Mouse (Mus musculus): ENCODE data around the gene Mia2.
"Not testable (repeated sequence)": the region's sequence is repeated elsewhere in the genome, so short reads cannot be mapped to it uniquely, and the experiment has no call there.

The Mia2 gene

DNA sequence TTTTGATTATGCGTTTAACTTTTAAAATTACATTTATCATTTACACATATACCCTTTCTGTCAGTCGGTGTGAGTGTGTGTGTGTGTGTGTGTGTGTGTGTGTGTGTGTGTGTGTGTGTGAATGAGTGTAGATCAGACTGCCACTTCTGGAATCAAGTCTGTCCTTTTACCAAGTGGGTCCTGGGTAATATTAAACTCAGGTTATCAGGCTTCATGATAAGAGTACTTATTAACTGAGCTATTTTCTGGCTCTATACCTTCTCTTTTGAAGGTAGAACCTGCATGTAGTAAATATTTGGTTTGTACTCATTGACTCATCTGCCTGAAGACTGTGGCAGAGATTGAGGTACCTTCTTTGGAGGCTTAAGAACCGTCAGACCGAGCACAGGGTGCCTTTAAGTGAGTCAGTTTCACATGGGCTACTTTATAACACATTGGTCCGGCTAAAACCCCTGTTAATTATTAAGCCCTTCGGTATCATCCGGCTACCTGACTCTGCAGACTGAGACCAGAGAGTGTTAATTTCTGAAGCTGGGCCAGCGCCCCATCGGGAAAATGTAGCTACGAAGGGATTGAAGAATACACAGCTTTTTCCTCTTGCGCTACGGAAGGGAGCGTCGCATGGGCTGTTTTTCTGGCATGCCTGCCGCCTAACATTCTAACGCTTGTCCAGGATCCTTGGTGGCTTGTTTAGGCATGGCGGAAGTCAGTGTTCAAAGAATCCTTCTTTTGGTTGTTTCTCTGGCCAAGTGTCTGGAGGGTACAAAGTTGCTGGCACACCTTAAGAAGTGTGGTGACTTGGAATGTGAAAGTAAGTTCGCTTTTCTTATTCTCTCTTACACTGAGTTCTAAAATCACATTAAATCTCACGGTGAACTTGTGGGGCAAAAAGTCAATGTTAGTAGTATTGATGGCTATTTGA, at the start of gene Mia2:
Mia2 (plus strand) TSS at position 696 of the 922 bp plus-strand sequence.
- DNase-seq (ENCODE audit: low spot score in 2 of 2): no peak

DNA sequence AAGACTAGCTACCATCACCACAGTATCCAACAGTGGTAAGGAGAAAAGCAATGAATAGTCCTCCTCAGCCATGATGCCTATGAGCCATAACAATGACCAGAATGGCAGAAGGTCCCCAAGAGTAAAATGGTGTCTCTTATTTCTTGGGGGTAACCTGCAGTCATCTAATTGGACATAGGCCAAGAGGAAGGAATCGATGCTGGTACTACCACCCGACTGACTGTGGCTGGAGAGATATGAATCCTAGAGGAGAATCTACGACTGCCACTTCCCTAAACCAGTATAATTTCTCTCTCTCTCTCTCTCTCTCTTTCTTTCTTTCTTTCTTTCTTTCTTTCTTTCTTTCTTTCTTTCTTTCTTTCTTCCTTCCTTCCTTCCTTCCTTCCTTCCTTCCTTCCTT, 43.1 kb upstream of the Mia2 start:
- DNase-seq (ENCODE audit: low spot score in 2 of 2): no peak

DNA sequence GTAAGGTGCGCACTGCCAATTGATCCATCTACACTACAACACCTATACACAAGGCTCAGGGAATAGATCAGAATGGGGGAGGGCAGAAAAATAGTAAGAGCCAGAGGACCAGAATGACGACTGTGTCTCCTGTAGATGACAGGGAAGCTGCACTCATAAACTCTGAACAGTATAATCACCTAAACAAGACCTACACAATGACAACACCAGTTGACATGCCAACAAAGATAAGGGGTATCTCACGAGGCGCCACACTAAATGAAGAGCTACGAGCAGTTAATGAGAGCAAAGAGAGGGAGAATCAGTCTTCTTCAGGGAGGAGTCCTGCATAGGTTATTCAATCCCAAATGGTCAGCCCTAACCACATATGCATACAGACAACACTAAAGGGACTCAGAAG, 42.4 kb upstream of the Mia2 start:
- no peak for DNase-seq (ENCODE audit: low spot score in 2 of 2)

DNA sequence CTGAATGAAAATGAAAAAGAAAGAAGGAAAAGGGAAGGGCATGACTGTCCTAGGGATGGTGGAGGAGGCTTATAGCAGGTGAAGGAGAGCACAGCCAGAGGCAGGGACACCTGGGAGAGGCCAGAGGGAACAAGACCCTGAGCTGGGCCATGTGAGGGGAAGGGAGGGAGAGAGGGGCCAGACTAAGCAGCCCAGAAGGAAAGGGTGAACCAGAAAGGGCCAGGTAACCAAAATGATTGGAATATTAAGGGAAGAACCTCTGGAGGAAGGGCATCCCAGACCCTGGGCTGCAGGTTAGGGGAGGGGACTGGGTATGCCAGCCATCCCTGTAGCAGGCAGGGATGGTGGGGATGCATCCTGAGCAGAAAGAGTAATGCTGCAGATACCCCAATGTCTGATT, 41.6 kb upstream of the Mia2 start:
- DNase-seq (ENCODE audit: low spot score in 2 of 2): no peak

DNA sequence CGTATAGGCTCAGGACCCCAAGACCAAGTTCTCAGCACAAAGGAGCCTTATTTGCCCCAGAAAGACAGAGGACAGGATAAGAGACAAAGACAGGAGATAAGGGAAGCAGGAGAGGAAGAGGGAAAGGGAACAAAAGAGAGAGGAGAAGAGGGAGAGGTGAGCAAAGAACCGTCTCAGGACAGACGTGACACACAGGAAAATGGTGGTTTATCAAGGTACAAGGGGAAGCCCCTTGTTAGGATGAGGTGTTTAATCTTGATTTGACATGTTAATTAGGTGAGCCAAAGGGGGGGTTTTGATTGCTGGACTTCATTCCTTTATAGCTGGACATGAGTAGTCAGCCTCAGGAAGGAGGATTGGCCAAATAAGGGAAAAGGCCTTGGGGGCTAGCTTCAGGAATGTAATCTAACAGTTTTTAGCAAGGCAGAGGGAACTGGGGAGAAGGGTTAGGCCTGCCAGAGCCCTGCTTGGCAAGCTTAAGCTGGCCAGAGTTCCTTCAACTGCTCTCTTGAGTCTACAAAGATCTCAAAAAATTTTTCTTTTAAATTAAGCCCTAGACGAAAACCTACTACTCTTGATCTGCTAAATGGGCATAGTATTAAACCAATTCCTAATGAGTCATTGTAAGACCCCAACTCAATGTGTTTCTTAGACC, 40.3 kb upstream of the Mia2 start:
- DNase-seq (ENCODE audit: low spot score in 2 of 2): no peak

DNA sequence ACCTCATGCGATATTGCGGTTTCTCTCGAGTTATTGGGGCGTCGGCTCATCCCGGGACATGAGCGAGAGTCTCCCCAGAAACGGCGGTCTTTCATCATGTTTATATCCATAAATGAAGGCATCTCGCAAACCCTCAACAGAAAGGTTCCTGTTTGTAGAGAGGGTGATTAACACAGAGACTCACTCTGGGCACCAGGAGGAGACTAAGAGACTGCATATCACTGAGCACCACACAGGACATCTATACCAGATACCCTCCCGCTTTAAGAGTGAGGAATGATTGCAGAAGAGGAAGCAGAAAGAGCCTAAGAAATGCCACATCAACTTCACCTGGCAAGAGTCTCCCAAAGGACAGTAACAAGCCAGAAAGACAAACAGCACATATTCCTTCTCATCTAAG, 39.4 kb upstream of the Mia2 start:
- DNase-seq (ENCODE audit: low spot score in 2 of 2): no peak

DNA sequence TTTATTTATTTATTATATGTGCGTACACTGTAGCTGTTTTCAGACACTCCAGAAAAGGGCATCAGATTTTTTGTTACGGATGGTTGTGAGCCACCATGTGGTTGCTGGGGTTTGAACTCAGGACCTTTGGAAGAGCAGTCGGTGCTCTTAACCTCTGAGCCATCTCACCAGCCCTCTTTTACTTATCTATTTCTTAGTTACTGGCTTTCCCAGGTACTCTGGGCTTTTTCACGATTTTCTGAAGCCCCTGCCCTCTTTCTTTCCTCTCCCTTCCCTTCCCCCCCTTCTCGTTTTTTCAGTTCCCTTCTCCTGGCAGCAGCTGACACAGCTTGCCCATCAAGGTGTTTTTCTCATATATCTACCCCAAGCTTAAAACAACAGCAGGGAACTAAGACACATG, 37.4 kb upstream of the Mia2 start:
- DNase-seq (ENCODE audit: low spot score in 2 of 2): not testable (repeated sequence)

DNA sequence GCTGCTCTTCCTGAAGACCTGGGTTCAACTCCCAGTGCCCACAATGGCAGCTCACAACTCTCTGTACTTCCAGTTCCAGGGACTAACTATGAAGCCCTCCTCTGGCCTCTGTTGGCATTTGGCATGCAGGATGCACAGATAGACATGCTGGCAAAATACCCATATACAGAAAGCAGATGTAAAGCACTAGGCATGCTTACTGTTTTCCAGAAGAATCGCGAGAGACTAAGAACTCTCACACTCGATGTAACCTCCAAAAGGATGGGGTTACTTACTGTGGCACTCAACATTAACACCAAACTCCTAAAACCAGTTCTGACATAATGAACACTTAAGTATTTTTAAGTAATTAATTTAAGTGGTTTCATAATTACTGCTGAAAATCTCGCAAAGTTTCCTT, 35.3 kb upstream of the Mia2 start:
- no peak for DNase-seq (ENCODE audit: low spot score in 2 of 2)

DNA sequence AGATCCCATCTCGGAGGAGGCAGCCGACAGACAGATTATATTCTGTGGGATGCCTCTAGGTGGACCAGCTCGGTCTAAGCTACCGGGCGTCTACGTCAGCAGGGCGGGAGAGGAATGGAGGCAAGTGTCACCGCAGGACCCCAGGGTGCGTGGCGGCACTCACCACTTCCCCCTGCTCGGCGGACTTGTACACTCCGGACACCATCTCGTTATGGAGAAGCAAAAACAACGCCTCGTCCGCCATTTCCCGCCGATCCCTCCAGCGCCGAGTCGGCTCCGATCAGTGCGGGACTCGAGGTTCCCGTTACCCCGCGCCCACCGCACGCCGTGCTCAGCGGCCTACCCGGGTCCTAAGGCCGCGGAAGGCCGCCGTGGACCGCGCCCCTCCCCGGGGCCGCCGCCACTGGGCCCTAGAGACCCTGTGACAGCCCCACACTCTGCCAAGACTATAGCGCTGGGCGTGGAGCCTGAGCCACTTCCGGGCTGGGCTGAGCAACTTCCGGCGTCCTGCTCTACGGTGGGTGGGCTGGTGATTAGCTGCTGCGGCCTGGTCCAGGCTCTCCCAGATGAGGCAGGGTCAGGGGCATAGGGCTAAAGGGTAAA, 34.5 kb upstream of the Mia2 start, which contains the start of gene Trappc6b:
Trappc6b (minus strand) TSS at position 480 of the 603 bp plus-strand sequence.
- DNase-seq (ENCODE audit: low spot score in 2 of 2): peak; percentile 84 to 85

DNA sequence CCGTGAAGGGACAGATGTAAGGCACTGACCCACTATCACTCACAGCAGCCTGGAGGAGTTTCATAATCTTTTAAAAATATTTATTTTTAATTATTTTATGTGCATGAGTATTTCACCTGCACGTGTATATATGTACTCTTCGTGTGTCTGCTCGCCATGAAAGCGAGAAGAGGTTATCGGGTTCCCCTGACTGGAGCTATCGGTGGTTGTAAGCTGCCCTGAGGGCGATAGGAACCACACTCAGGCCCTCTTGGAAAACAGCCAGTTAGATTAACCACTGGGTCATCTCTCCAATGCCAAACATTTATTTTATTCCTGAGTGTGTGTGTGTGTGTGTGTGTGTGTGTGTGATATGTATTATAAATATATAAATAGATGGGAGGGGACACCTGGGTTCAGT, 30.8 kb upstream of the Mia2 start:
- no peak for DNase-seq (ENCODE audit: low spot score in 2 of 2)

DNA sequence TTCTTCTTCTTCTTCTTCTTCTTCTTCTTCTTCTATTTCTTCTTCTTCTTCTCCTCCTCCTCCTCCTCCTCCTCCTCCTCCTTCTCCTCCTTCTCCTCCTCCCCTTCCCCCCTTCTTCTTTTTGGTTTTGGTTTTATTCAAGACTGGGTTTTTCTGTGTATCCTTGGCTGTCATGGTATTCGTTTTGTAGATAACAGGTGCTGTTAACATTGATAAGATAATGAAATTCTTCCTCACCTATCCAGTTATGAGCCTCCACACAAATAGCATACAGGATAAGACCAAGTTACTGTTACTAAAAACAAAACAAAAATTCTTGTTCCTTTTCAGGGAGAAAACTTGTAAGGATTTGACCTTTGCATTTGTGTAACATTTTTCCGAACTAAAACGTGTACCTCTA, 29.8 kb upstream of the Mia2 start:
- DNase-seq (ENCODE audit: low spot score in 2 of 2): no peak

DNA sequence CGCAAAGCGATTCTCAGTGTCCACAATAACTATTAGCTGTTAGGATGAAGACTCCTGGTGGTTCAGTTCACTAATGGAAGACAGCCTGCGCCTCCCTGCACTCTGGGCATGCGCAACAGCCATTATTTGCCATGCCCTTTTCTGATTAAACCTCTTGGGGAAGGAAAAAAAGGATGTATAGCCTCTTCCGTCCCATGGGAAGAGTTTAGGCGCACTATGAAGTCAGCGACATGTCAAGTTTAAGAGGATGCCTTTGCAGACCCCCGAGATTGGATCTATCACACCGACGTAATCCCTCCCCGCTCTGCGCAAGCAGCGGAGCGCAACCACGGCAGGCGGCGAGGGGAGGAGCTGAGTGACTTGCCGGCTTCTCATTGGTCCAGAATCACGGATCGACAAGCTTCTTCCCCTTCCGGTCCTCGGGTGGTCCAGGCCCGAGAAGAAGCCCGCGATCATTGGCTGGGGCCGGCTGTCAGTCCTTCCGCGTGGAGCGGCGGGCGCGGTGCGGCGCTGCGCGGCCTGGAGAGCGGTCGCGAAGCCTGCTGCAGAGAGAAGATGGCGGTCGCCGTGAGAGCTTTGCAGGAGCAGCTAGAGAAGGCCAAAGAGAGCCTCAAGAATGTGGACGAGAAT, 29.0 kb upstream of the Mia2 start, which contains the start of gene Pnn:
Pnn (plus strand) TSS at position 437 of the 630 bp plus-strand sequence.
- peak; percentile 98 to 99 for DNase-seq (ENCODE audit: low spot score in 2 of 2)

DNA sequence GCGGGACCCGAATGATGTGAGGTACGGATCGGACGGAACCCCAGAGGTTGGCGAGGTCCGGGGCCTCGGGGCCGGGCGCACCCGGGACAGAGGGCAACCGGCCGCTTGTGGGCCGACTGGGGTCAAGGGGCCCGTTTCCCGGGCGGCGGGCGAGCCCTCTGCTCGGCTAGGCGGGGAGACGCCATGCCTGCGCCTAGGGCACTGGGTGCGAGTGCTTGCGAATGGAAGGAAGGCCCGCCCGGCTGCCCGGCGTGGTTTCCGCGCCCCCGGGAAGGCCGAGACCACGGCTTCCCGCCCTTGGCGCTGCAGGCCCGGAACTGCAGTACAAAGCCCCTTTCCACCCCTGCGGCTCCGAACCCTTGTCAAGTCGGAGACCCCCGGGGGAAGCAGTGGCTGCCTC, 28.5 kb upstream of the Mia2 start:
- no peak for DNase-seq (ENCODE audit: low spot score in 2 of 2)

DNA sequence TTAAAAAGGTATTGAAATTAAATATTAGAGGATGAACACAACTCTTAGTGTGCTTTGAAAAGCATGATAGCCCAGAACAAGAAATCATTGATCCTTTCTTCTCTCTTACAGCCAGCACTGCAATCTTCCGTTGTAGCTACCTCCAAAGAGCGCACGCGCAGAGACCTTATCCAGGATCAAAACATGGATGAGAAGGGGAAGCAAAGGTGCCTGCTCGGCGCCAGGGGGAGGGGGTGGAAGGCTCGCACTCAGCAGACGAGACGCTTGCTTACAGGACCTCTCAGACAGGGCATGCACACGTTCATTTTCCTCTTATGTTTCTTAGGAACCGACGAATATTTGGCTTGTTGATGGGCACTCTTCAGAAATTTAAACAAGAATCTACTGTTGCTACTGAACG, 26.8 kb upstream of the Mia2 start:
- no peak for DNase-seq (ENCODE audit: low spot score in 2 of 2)

DNA sequence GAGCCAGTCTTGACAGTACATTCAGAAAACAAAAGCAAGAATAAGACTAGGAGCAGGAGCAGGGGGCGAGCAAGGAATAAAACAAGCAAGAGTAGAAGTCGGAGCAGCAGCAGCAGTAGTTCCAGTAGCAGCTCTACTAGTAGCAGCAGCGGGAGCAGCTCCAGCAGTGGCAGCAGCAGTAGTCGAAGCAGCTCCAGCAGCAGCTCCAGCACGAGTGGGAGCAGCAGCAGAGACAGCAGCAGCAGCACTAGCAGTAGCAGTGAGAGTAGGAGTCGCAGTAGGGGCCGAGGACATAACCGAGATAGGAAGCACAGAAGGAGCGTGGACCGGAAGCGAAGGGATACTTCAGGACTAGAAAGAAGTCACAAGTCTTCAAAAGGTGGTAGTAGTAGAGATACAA, 23.3 kb upstream of the Mia2 start:
- DNase-seq (ENCODE audit: low spot score in 2 of 2): no peak

DNA sequence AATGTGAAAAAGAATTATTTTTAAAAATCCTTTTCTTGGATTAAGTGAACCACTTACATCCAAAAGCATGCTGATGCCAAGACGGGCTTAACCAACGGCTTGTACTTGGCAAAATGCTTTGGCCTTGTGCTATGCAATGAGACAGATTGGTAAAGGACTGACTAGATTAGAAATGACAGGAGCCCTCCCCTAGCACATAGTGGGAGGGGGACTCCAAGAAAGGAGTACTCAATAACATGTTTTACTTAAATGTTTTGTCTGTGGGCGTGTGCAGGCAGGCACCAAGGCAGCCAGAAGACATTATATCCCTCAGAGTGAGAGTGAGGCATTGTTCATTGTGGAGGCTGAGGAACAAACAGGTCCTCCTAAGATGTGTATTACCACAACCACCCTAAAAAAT, 21.5 kb upstream of the Mia2 start:
- no peak for DNase-seq (ENCODE audit: low spot score in 2 of 2)

DNA sequence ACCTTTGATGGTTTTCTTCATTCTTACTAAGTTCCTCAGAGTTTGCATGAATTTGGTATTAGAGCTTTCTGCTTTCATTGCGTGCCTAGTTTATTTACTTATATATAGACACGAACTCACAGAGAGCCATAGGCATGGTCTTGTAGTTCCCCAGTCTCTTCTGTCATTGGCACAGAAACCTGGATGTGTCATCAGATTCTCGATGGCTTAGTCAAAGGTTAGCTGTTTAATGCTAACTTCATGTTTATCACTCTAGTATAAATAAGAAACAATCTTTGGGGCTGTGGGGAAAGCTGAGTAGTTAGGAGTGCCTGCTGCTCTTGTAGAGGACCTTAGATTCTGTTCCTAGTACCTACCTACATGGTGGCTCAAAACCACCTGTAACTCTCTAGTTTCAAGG, 18.6 kb upstream of the Mia2 start:
- no peak for DNase-seq (ENCODE audit: low spot score in 2 of 2)

DNA sequence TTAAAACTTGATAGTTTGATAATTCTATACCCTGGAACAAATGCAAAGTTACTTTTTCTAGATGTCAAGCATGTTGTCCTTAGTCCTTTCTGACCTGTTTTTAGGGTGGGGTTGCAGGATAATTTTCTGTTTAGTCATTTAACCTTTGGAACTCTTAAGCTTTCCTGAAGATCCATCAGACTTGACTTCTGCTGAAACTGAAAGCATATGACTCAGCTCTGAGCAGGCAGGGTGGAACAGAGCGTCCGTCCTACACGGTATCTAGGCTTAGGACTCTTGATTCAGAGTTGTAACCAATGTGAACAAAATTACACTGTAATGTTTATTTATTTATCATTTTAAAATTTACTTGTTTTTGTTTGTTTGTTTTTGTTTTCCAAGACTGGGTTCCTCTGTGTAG, 17.7 kb upstream of the Mia2 start:
- no peak for DNase-seq (ENCODE audit: low spot score in 2 of 2)

DNA sequence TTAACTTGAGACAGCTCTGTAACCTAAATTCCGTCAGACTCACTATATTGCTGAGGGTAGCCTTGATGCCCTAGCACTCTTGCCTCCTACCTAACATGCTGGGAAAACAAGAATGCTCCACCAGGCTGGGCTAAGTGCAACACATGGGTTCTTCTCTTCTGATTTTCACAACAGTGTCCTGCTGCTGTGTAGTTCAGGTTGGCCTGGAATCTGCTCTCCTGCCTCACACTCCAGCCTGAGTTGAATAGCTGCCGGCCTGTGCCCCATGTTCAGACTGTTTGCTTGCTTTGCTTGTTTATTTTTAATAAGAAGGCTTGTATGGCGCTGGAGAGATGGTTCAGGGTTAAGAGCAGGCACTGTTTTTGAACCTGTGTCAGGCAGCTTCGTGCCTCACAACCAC, 15.1 kb upstream of the Mia2 start:
- no peak for DNase-seq (ENCODE audit: low spot score in 2 of 2)

DNA sequence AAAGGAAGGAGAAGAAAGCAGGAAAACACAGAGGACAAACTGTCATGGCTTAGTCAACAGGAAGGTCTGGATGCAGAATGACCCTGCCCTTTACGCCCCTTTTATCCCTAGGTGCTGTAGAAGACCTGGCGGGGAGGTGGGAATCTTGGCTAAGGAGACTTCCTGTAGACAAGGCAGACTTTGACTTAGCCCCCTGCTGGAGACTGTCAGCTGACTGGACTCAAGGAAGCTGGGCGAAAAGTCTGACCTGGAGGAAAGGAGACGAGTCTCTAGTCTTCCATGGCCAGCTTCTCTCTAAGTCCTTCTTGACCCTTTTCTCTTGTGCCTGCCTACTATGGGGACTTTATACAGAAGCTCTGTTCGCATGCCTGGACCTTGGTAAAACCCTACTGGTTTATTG, 11.2 kb upstream of the Mia2 start:
- DNase-seq (ENCODE audit: low spot score in 2 of 2): no peak

DNA sequence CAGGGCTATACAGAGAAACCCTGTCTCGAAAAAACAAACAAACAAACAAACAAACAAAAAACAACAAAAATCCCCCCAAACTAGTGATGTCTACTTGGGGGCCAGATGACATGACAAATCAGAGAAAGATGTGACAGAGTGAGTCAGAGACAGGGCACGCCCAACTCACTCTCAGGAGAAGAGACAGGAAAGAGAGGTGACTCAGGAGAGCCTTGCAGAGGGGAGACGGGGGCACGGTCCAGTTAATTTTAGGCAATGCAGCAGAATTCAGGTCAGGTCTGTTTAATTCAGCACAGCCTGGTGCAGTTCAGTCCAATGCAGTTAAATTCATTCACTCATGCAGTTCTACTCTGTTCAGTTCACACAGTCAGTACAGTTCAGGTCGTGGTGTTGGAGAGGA, 9.4 kb upstream of the Mia2 start:
- DNase-seq (ENCODE audit: low spot score in 2 of 2): no peak

DNA sequence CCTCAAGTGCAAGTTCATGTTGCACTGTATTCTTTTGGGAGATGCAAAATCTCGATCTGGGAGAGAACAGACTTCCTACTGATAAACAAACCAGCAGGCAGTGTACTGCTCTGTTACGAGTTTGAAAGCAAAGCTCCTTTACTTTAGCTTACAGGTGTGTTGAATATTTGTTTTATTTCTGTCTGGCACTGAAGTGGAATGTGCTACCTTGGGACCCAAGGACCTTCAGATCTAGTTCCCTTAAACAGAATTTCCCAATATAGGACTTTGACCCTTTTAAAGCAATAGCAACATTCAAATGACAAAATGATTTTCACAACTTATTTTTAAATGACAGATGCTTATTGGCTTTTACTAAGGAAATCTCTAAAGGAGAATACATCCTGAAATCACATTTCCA, 2.1 kb upstream of the Mia2 start:
- no peak for DNase-seq (ENCODE audit: low spot score in 2 of 2)

All from heart, adult 9 months (tissue).